Mouse (Mus musculus) forebrain, embryonic 10.5 days (tissue): ENCODE measurements around the gene Zpbp2. TPM values are rescaled to one million over a fixed set of nuclear protein-coding genes. Genes with fewer than 3 reads are reported as not detected.

Experiments used
- DNase-seq: peaks from one replicate; pipeline ENCODE4 v3.0.0-alpha.2; 2017; ENCODE audit warnings: low spot score; ENCODE audit errors: extremely low spot score
- H3K27ac ChIP-seq: fragments of 300-500 bp; sonication (generic); 2 replicates; pipeline ENCODE4 v1.5.1; 2016; ENCODE audit warnings: mild to moderate bottlenecking
- H3K27me3 ChIP-seq: fragments of 300-500 bp; sonication (generic); 2 replicates; pipeline ENCODE4 v1.6.1; 2016; ENCODE audit warnings: mild to moderate bottlenecking; ENCODE audit not compliant: poor library complexity, severe bottlenecking
- H3K36me3 ChIP-seq: fragments of 300-500 bp; sonication (generic); replicated peaks from 2 replicates; pipeline ENCODE4 v1.6.1; 2016; ENCODE audit warnings: mild to moderate bottlenecking, moderate library complexity
- H3K4me1 ChIP-seq: fragments of 300-500 bp; sonication (generic); 2 replicates; pipeline ENCODE4 v1.6.1; 2016
- H3K4me3 ChIP-seq: fragments of 300-500 bp; sonication (generic); 2 replicates; pipeline ENCODE4 v1.5.1; 2016; ENCODE audit warnings: mild to moderate bottlenecking, moderate library complexity
- H3K9me3 ChIP-seq: fragments of 300-500 bp; sonication (generic); 2 replicates; pipeline ENCODE4 v1.6.1; 2016; ENCODE audit warnings: mild to moderate bottlenecking, moderate library complexity
- WGBS: fragments of 180-500 bp; shearing (Covaris S2); methylation state at CpG from one replicate; pipeline ENCODE4 v1.1.7; 2016; 5-methylcytosine and 5-hydroxymethylcytosine counted together
- polyA plus RNA-seq: library from polyadenylated mRNA; unstranded; fragments of >200 nt; fragmentation: Nextera tagmentation; extraction: Ambion mirVana; gene quantifications from 2 replicates; pipeline ENCODE4 v1.2.1, GENCODE M21; 2016

Zpbp2 gene
- polyA plus RNA-seq, 1 experiment from 2014 or later, result 0.26 TPM

- H3K4me3 ChIP-seq, result no peak overlapping the region
- no peaks in the 10 kb centered on the region for H3K27me3 ChIP-seq
- 0 out of 2 replicates have a peak, but pooled peaks cover 4% of the 10 kb centered on the region for H3K4me1 ChIP-seq
- no peaks in the 10 kb centered on the region for H3K36me3 ChIP-seq
- H3K27ac ChIP-seq, result no peak overlapping the region
- DNase-seq, result no peak
- 0 out of 2 replicates have a peak, but pooled peaks cover 2% of the 10 kb centered on the region for H3K9me3 ChIP-seq
- 88% methylated on average over 8 of the region's 8 CpGs for WGBS
Observed at GRCm38 (mm10) chr11:98568326-98568725, 17.4 kb downstream of the Zpbp2 start.

GRCm38 (mm10) chr11:98569461-98569860 lies 18.6 kb downstream of the Zpbp2 start:
- Histone ChIP-seq H3K27ac (no peak overlapping the region), H3K36me3 (no peaks in the 10 kb centered on the region)

GRCm38 (mm10) chr11:98577776-98578175 lies 26.9 kb downstream of the Zpbp2 start:
- Histone ChIP-seq H3K9me3 (no peaks in the 10 kb centered on the region), H3K36me3 (peaks cover 29% of the 10 kb centered on the region), H3K27ac (no peak overlapping the region), H3K4me3 (no peak overlapping the region), H3K4me1 (no peaks in the 10 kb centered on the region), H3K27me3 (no peaks in the 10 kb centered on the region)
- 88% methylated on average over 5 of the region's 5 CpGs for WGBS
- no peak for DNase-seq

More at GRCm38 (mm10) chr11:98569461-98569860, 18.6 kb downstream of the Zpbp2 start:
- Histone ChIP-seq H3K4me1 (no peaks in the 10 kb centered on the region), H3K9me3 (0 out of 2 replicates have a peak, but pooled peaks cover 2% of the 10 kb centered on the region), H3K27me3 (no peaks in the 10 kb centered on the region), H3K4me3 (no peak overlapping the region)
- DNase-seq, result no peak
- 81% methylated on average over 6 of the region's 6 CpGs for WGBS

- WGBS, result 70% methylated on average over 16 of the region's 16 CpGs
- no peak overlapping the region for H3K4me3 ChIP-seq
Observed at GRCm38 (mm10) chr11:98580301-98581121, 29.6 kb downstream of the Zpbp2 start.

GRCm38 (mm10) chr11:98581286-98582029 lies 30.6 kb downstream of the Zpbp2 start:
- no peak for DNase-seq
- peaks cover 25% of the 10 kb centered on the region for H3K4me1 ChIP-seq
- peaks cover 43% of the 10 kb centered on the region for H3K36me3 ChIP-seq
- 68% methylated on average over 17 of the region's 17 CpGs for WGBS
- H3K9me3 ChIP-seq, result no peaks in the 10 kb centered on the region
- peak overlapping the region; percentile 56 for H3K27ac ChIP-seq
- H3K27me3 ChIP-seq, result no peaks in the 10 kb centered on the region
- H3K4me3 ChIP-seq, result no peak overlapping the region

More at GRCm38 (mm10) chr11:98580301-98581121, 29.6 kb downstream of the Zpbp2 start:
- no peaks in the 10 kb centered on the region for H3K9me3 ChIP-seq
- peak overlapping the region; percentile 56; the same call in 1 of the 2 replicates for H3K27ac ChIP-seq
- H3K27me3 ChIP-seq, result no peaks in the 10 kb centered on the region
- DNase-seq, result no peak
- peaks cover 16% of the 10 kb centered on the region for H3K4me1 ChIP-seq
- H3K36me3 ChIP-seq, result peaks cover 43% of the 10 kb centered on the region

- DNase-seq, result no peak
- Histone ChIP-seq H3K36me3 (peaks cover 43% of the 10 kb centered on the region), H3K27me3 (no peaks in the 10 kb centered on the region), H3K27ac (peak overlapping the region; percentile 33; the same call in 1 of the 2 replicates), H3K4me1 (peaks cover 31% of the 10 kb centered on the region), H3K9me3 (no peaks in the 10 kb centered on the region), H3K4me3 (no peak overlapping the region; the same call in 1 of the 2 replicates)
- 79% methylated on average over 8 of the region's 8 CpGs for WGBS
Observed at GRCm38 (mm10) chr11:98582030-98582388, 31.1 kb downstream of the Zpbp2 start.

GRCm38 (mm10) chr11:98582551-98583264 lies 31.8 kb downstream of the Zpbp2 start:
- peak overlapping the region; percentile 52 for H3K27ac ChIP-seq
- WGBS, result 88% methylated on average over 12 of the region's 12 CpGs

GRCm38 (mm10) chr11:98583265-98583552 lies 32.3 kb downstream of the Zpbp2 start:
- Histone ChIP-seq H3K27ac (peak overlapping the region; percentile 52; the same call in 1 of the 2 replicates), H3K4me1 (peaks cover 41% of the 10 kb centered on the region), H3K27me3 (no peaks in the 10 kb centered on the region), H3K9me3 (no peaks in the 10 kb centered on the region), H3K4me3 (no peak overlapping the region), H3K36me3 (peaks cover 43% of the 10 kb centered on the region)
- 85% methylated on average over 3 of the region's 3 CpGs for WGBS
- DNase-seq, result no peak

More at GRCm38 (mm10) chr11:98582551-98583264, 31.8 kb downstream of the Zpbp2 start:
- Histone ChIP-seq H3K4me3 (no peak overlapping the region; the same call in 1 of the 2 replicates), H3K36me3 (peaks cover 43% of the 10 kb centered on the region), H3K4me1 (peaks cover 36% of the 10 kb centered on the region), H3K27me3 (no peaks in the 10 kb centered on the region), H3K9me3 (no peaks in the 10 kb centered on the region)
- DNase-seq, result no peak

- Histone ChIP-seq H3K27me3 (no peaks in the 10 kb centered on the region), H3K9me3 (no peaks in the 10 kb centered on the region), H3K4me3 (no peak overlapping the region), H3K27ac (0 out of 2 replicates have a peak overlapping the region, but pooled peaks have one; percentile 52), H3K4me1 (peaks cover 45% of the 10 kb centered on the region), H3K36me3 (peaks cover 43% of the 10 kb centered on the region)
- 47% methylated on average over 3 of the region's 3 CpGs for WGBS
- DNase-seq, result no peak
Observed at GRCm38 (mm10) chr11:98583571-98583970, 32.7 kb downstream of the Zpbp2 start.

GRCm38 (mm10) chr11:98584146-98584545 lies 33.2 kb downstream of the Zpbp2 start:
- Histone ChIP-seq H3K4me1 (peaks cover 50% of the 10 kb centered on the region), H3K4me3 (no peak overlapping the region)
- WGBS, result 72% methylated on average over 1 of the region's 1 CpGs

GRCm38 (mm10) chr11:98584629-98585177 lies 33.8 kb downstream of the Zpbp2 start:
- no peak for DNase-seq
- Histone ChIP-seq H3K36me3 (peaks cover 43% of the 10 kb centered on the region), H3K27me3 (peaks cover 5% of the 10 kb centered on the region; the same call in 1 of the 2 replicates), H3K9me3 (no peaks in the 10 kb centered on the region), H3K27ac (no peak overlapping the region), H3K4me1 (peaks cover 53% of the 10 kb centered on the region), H3K4me3 (peak overlapping the region; percentile 92; the same call in 1 of the 2 replicates)
- WGBS, result 93% methylated on average over 6 of the region's 6 CpGs

More at GRCm38 (mm10) chr11:98584146-98584545, 33.2 kb downstream of the Zpbp2 start:
- Histone ChIP-seq H3K9me3 (no peaks in the 10 kb centered on the region), H3K36me3 (peaks cover 43% of the 10 kb centered on the region), H3K27ac (no peak overlapping the region), H3K27me3 (peaks cover 3% of the 10 kb centered on the region; the same call in 1 of the 2 replicates)
- no peak for DNase-seq
